In the genomic region with DNA sequence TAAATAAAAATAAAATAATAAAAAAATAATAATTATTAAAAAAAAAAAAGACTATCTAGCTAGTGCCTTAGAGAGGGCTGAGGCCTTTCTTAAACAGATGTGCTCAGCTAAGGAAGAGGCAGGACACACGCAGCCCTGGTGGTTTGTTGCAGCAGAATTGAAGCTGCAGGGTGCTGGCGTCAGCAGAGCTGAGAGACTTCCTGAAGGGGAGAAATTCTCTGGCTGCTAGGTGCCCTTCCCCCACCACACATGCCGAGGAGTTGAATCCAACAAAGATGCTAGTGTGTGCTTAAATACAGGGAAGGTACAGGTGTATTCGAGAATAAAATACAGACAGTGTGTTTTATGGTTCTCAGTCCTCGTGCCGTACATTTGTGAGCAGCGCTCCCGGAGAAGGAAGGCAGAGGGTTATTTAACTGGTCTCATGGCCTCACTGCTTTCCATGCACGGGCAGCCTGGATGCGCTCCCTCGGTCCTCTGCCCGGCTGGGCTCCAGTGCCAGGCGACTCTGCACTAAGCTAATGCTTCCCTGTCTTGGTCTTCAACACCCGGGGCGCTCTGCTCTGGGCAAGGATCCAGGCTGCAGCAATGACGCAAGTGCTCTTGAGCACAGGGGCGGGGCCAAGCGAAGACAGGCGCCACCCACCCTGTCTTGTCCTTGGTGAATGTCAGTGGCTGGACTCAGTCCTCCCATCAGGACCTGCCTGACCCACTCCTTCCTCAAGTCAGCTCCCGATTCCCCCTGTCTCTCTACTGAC, we compare ENCODE assay signal across 8 mouse cellular contexts. TPM values are rescaled to one million over a fixed set of nuclear protein-coding genes. Genes with fewer than 3 reads are reported as not detected.
DNase-seq lines count a peak whose midpoint lies in the region; ATAC-seq and TF ChIP-seq lines count a peak whose summit lies in the region.

No protein-coding gene starts in this region.

- peak; percentile 77 for DNase-seq in ZHBTc4 (ENCODE audit: low read depth, low spot score)
- peak; percentile 95 to 96 for DNase-seq in cerebellum, postnatal 25 days
- DNase-seq in gastrocnemius, adult 2 months = peak; percentile 94
- peak; percentile 74 to 85 for DNase-seq in left cerebral cortex, adult 8-10 months (ENCODE audit: low spot score in 2 of 2)
- peak; percentile 94 for DNase-seq in right cerebral cortex, adult 18-20 months
- peak; percentile 29 for DNase-seq in yolk sac, embryonic 10.5 days (ENCODE audit: low spot score)

- WGBS in hindbrain, embryonic 16.5 days = 2% methylated on average over 20 of the region's 20 CpGs

- 0 out of 2 replicates have a peak, but pooled peaks have one; percentile 6 for TF ChIP-seq CTCF in gastrocnemius, adult 2 months (IDR thresholded peaks at IDR 0.05)

- peak overlapping the region; percentile 78 for H3K27ac ChIP-seq in gastrocnemius, adult 2 months
- H3K27ac ChIP-seq in hindbrain, embryonic 16.5 days (ENCODE audit: low read depth, low read length) = peak overlapping the region; percentile 84

- peak overlapping the region; percentile 60 for H3K4me2 ChIP-seq in hindbrain, embryonic 16.5 days (ENCODE audit: low read length)

- no peaks in the 10 kb centered on the region for H3K9me3 ChIP-seq in hindbrain, embryonic 16.5 days (ENCODE audit: control insufficient read depth, low read length)

- intact Hi-C loops in gastrocnemius, adult 2 months (cut with DNase I) = loop anchor here (5.0 kb wide), 1 partner anchor 224 kb away; the partner anchor contains the start of gene Mpc1

- H3K4me3 ChIP-seq in gastrocnemius, adult 2 months = peak overlapping the region; percentile 46
- peak overlapping the region; percentile 37 for H3K4me3 ChIP-seq in hindbrain, embryonic 16.5 days (ENCODE audit: low read length)

- H3K4me1 ChIP-seq in hindbrain, embryonic 16.5 days (ENCODE audit: control insufficient read depth, insufficient read depth, low read depth, low read length) = peaks cover 22% of the 10 kb centered on the region

- peak; percentile 83 for ATAC-seq in hindbrain, embryonic 16.5 days
- peak; percentile 89 for ATAC-seq in megakaryocyte, adult 5-6 weeks (ENCODE audit: poor library complexity, severe bottlenecking)

- no peaks in the 10 kb centered on the region for H3K27me3 ChIP-seq in hindbrain, embryonic 16.5 days (replicated peaks; ENCODE audit: control insufficient read depth, insufficient read depth, low read length)

- H3K9ac ChIP-seq in hindbrain, embryonic 16.5 days (ENCODE audit: low read depth, low read length) = peak overlapping the region; percentile 60

- H3K36me3 ChIP-seq in hindbrain, embryonic 16.5 days (ENCODE audit: control insufficient read depth, insufficient read depth, low read length) = no peaks in the 10 kb centered on the region

RNA-seq across cellular contexts. Expression of gene Pde10a, which starts 19.3 kb away (rescaled TPM):
- 1 to 10 TPM; 4.0 to 6.0 TPM for total RNA-seq in gastrocnemius, adult 2 months (2021)
- 10.7 and 11.3 TPM in 2 replicates for polyA plus RNA-seq in hindbrain, embryonic 16.5 days (2015; fragmentation: Nextera tagmentation; extraction: Ambion mirVana)
- 100 to 1,000 TPM; 174 to 238 (median 211) TPM for total RNA-seq in left cerebral cortex, adult 8-10 months (2022)
- total RNA-seq in megakaryocyte, adult 5-6 weeks (2015) = 0.27 TPM in 1 of 2 replicates, not detected in the other
- total RNA-seq in megakaryocyte, adult 5-6 weeks (2017) = 0.04 and 0.07 TPM in 2 replicates

Comparison
In these comparisons a context has a peak if more than half of its experiments do, and no peak if none do; other contexts are left out.
1. Peak in every context shown above with its lines: DNase-seq, ATAC-seq, H3K4me3 ChIP-seq and H3K27ac ChIP-seq.
2. DNase-seq: peak in every context shown above with its lines; median percentile 96 in cerebellum, postnatal 25 days; 94 in gastrocnemius, adult 2 months; 94 in right cerebral cortex, adult 18-20 months; 80 in left cerebral cortex, adult 8-10 months; 77 in ZHBTc4; 29 in yolk sac, embryonic 10.5 days.
3. RNA of gene Pde10a, which starts 19.3 kb away (total RNA-seq): 174 to 238 TPM in left cerebral cortex, adult 8-10 months; 4.0 to 6.0 TPM in gastrocnemius, adult 2 months and 0.04 to 0.27 TPM in megakaryocyte, adult 5-6 weeks; every median in the first group is over 10 times any median in the second.